Mouse (Mus musculus) liver, adult 2 months (tissue): Measurements from ENCODE around the gene Lrp1.

Source experiments
- CTCF ChIP-seq: fragments of 200-500 bp; IDR thresholded peaks from 2 replicates; pipeline ENCODE4 v1.5.1; 2011; ENCODE audit warnings: low read depth, low read length, control low read depth
- POLR2A ChIP-seq: fragments of 200-500 bp; IDR thresholded peaks from 2 replicates; pipeline ENCODE4 v1.6.1; 2011; ENCODE audit warnings: low read length, control low read depth; ENCODE audit not compliant: insufficient read depth; ENCODE audit errors: extremely low read depth

DNA sequence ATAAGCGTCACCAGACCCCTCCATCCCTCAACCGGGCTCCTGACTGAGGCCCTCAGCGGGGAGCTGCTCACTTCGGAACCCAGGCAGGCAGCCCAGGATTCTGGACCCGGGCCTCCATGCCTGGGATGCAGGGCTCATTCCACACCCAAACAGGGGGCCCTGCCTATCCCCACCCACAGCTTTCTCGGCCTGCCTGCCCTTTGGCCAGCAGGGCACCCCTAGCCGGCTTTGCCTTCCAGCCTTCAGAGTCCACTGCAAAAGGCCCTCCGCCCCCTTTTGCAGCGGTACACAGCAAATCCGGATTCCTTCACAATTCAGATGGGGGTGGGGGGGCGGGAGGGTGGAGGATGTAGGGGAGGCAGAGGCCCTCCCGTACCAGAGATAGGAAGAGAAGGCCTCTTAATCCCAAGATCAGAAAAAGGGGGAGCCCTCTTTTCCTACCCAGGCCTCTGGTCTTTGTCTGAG is 975 bp downstream of the Lrp1 start:
- TF ChIP-seq CTCF (no peak), POLR2A (no peak)
